Mouse (Mus musculus) lung, postnatal 0 days (tissue): ENCODE data around the gene Dcdc2a. TPM values are rescaled to one million over a fixed set of nuclear protein-coding genes. Genes with fewer than 3 reads are reported as not detected.

Experiments used
- ATAC-seq: fragments of 200-750 bp; cut with Nextera tagmentation; 2 replicates; pipeline ENCODE4 v1.8.0; 2017; ENCODE audit warnings: moderate library complexity
- DNase-seq: peaks from one replicate; pipeline ENCODE4 v3.0.0-alpha.2; 2016; ENCODE audit warnings: low spot score
- H3K27ac ChIP-seq: fragments of 300-500 bp; sonication (generic); 2 replicates; pipeline ENCODE4 v1.5.1; 2014; ENCODE audit warnings: antibody characterized with exemption, mild to moderate bottlenecking, low read length, mixed read lengths
- H3K27me3 ChIP-seq: fragments of 300-500 bp; sonication (generic); replicated peaks from 2 replicates; pipeline ENCODE4 v1.6.1; 2014; ENCODE audit warnings: low read length, mixed read lengths; ENCODE audit not compliant: insufficient read depth
- H3K36me3 ChIP-seq: fragments of 300-500 bp; sonication (generic); 2 replicates; pipeline ENCODE4 v1.6.1; 2014; ENCODE audit warnings: low read length, mixed read lengths; ENCODE audit not compliant: insufficient read depth
- H3K4me1 ChIP-seq: fragments of 300-500 bp; sonication (generic); 2 replicates; pipeline ENCODE4 v1.6.1; 2014; ENCODE audit warnings: antibody characterized with exemption, low read depth, low read length, mixed read lengths; ENCODE audit not compliant: insufficient read depth
- H3K4me2 ChIP-seq: fragments of 300-500 bp; sonication (generic); replicated peaks from 2 replicates; pipeline ENCODE4 v1.6.1; 2014; ENCODE audit warnings: low read depth, mild to moderate bottlenecking, low read length, moderate library complexity, mixed read lengths
- H3K4me3 ChIP-seq: fragments of 300-500 bp; sonication (generic); 2 replicates; pipeline ENCODE4 v1.5.1; 2014; ENCODE audit warnings: low read depth, low read length
- H3K9ac ChIP-seq: fragments of 300-500 bp; sonication (generic); replicated peaks from 2 replicates; pipeline ENCODE4 v1.6.1; 2014; ENCODE audit warnings: low read depth, mild to moderate bottlenecking
- H3K9me3 ChIP-seq: fragments of 300-500 bp; sonication (generic); 2 replicates; pipeline ENCODE4 v1.6.1; 2016; ENCODE audit warnings: low read length, mixed read lengths
- CTCF ChIP-seq: IDR thresholded peaks from 2 replicates; pipeline ENCODE4 v1.5.1; 2016; ENCODE audit warnings: antibody characterized with exemption, mild to moderate bottlenecking
- EP300 ChIP-seq: IDR thresholded peaks from 2 replicates; pipeline ENCODE4 v1.6.1; 2016; ENCODE audit warnings: antibody characterized with exemption, mild to moderate bottlenecking, control low read depth
- WGBS: fragments of 180-500 bp; shearing (Covaris S2); extraction: QIAGEN DNeasy Blood & Tissue Kit; methylation state at CpG from one replicate; pipeline ENCODE4 v1.1.7; 2014; 5-methylcytosine and 5-hydroxymethylcytosine counted together
- polyA plus RNA-seq: library from polyadenylated mRNA; unstranded; fragments of >200 nt; fragmentation: Nextera tagmentation; extraction: Ambion mirVana; gene quantifications from 2 replicates; pipeline ENCODE4 v1.2.1, GENCODE M21; 2015

Dcdc2a gene
- polyA plus RNA-seq, 1 experiment from 2014 or later = 2.1 TPM

DNA sequence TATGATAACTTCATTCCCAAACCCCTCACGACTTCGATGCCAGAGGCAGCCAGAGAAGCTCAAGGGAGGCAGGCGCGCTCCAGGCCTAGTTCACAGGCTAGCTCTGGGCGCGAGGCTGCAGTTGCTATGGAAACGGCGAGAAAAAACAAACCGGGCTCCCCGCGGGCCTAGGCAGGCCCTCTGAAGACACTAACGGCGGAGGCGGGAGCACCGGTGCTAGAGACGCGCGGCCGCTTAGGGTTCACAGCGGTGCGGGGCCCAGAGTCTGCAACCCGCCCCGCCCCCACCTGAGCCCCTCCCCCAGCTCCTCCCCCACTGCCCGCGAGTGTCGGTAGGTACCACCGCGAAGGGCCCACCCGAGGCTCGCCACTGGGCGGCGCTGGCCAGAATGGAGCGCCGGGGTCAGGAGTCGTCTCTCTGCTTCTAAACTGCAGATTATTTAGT, 671 bp upstream of the Dcdc2a start:
- H3K36me3 ChIP-seq = no peaks in the 10 kb centered on the region
- DNase-seq (peak; percentile 59), ATAC-seq (peak; percentile 76)
- H3K27me3 ChIP-seq = peaks cover 10% of the 10 kb centered on the region; the same call in 1 of the 2 replicates
- TF ChIP-seq CTCF (peak; percentile 49), EP300 (no peak)
- no peak overlapping the region for H3K27ac ChIP-seq
- peak overlapping the region; percentile 68 for H3K4me2 ChIP-seq
- under 1% methylated on average over 31 of the region's 35 CpGs for WGBS
- no peaks in the 10 kb centered on the region for H3K9me3 ChIP-seq
- no peak overlapping the region for H3K9ac ChIP-seq
- H3K4me1 ChIP-seq = no peaks in the 10 kb centered on the region
- peak overlapping the region; percentile 41 for H3K4me3 ChIP-seq

DNA sequence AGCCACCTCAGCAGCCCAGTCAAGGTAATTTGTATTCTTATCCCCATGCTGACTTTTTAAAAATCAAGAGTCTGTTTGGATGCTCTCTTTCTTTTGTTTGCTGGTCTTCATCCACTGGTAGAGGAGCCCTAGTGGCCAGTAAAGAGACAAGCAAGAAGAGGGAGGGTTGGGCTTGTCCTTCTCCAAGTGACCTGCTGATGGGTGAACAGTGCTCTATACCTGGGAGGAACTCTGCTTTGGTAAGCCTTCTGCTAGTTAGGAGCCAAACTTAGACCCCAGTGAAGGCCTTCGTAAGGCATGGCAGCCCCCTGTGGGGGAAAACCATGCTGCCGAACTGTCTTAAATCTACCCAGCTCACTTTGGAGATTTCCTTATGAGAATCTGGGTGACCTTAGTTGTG, 10.9 kb downstream of the Dcdc2a start:
- Histone ChIP-seq H3K4me2 (no peak overlapping the region), H3K9me3 (no peaks in the 10 kb centered on the region), H3K36me3 (no peaks in the 10 kb centered on the region), H3K27ac (no peak overlapping the region), H3K4me1 (no peaks in the 10 kb centered on the region), H3K27me3 (no peaks in the 10 kb centered on the region), H3K4me3 (no peak overlapping the region), H3K9ac (no peak overlapping the region)
- 93% methylated on average over 2 of the region's 2 CpGs for WGBS
- ATAC-seq (no peak), DNase-seq (no peak)
- no peak for TF ChIP-seq CTCF
- no peak for TF ChIP-seq EP300

DNA sequence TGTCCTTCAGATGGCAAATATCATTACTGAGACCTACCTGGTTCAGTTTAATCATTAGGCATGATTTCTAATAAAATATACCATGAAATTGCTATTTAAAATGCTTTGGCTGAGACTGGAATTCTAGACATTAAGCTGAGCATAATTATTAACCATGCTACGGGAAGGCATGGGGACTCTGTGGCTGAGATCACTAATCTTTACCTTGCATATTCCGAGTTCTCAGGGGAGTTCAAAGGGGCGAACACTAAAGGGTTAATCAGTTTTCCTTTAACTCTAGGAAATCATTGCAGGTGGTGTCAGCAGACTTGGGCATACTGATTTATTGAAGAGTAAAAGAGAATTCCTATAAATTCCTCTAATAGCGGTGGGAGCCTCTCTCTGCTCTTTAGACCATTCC, 11.4 kb downstream of the Dcdc2a start:
- no peak for ATAC-seq
- 70% methylated on average over 4 of the region's 4 CpGs for WGBS

DNA sequence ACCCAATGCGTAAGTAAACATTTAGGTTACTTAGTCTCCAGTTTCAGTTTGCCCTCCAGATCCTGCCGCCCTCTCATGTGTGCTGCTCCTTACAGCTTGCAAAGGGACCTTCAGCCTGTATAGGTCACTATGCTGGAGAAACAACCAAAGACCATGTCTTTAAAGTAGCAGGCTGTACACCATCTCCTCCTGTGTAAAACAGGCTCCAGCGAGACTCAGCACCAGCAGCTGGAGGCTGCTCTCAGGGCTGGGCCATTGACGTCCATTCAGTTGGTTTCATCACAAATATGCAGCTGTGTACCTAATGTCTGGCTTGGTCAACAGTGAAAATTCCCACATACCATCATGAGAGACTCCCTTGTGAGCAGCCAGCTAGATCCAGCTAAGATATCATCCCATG, 14.0 kb downstream of the Dcdc2a start:
- TF ChIP-seq CTCF = no peak
- TF ChIP-seq EP300 = no peak
- Histone ChIP-seq H3K4me3 (no peak overlapping the region), H3K27me3 (no peaks in the 10 kb centered on the region), H3K36me3 (no peaks in the 10 kb centered on the region), H3K27ac (no peak overlapping the region), H3K4me1 (no peaks in the 10 kb centered on the region), H3K4me2 (no peak overlapping the region), H3K9ac (no peak overlapping the region), H3K9me3 (no peaks in the 10 kb centered on the region)
- no peak for ATAC-seq
- DNase-seq = no peak
- 53% methylated on average over 4 of the region's 4 CpGs for WGBS

More for the DNA sequence above, 11.4 kb downstream of the Dcdc2a start:
- Histone ChIP-seq H3K4me1 (no peaks in the 10 kb centered on the region), H3K36me3 (no peaks in the 10 kb centered on the region), H3K27ac (no peak overlapping the region), H3K4me3 (no peak overlapping the region), H3K9me3 (no peaks in the 10 kb centered on the region), H3K27me3 (no peaks in the 10 kb centered on the region), H3K9ac (no peak overlapping the region), H3K4me2 (no peak overlapping the region)
- no peak for TF ChIP-seq EP300
- TF ChIP-seq CTCF = no peak
- no peak for DNase-seq

DNA sequence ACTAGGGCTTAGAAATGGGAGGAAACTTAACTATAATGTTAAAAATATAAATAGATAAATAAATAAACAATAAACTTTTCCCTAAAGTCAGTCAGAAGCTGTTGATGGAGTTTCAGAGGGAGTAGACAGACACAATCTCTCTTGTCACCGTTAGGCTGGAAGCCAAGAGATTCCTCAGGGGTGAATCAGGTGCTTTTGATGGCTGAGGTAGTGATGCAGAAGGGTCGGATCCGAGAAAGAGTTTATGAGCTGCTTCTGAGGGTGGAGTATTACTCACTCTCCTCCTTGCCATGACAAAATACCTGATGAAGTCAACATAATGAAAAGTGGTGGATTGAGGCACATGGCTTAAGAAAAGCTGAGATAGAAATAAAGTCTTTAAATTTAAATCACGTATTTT, 15.0 kb downstream of the Dcdc2a start:
- no peak overlapping the region for H3K27ac ChIP-seq
- no peaks in the 10 kb centered on the region for H3K9me3 ChIP-seq
- no peak overlapping the region for H3K9ac ChIP-seq
- no peak for TF ChIP-seq CTCF
- TF ChIP-seq EP300 = no peak
- H3K4me2 ChIP-seq = no peak overlapping the region
- 71% methylated on average over 4 of the region's 4 CpGs for WGBS
- no peaks in the 10 kb centered on the region for H3K27me3 ChIP-seq
- H3K36me3 ChIP-seq = no peaks in the 10 kb centered on the region
- H3K4me3 ChIP-seq = no peak overlapping the region
- ATAC-seq (no peak), DNase-seq (no peak)
- H3K4me1 ChIP-seq = no peaks in the 10 kb centered on the region

DNA sequence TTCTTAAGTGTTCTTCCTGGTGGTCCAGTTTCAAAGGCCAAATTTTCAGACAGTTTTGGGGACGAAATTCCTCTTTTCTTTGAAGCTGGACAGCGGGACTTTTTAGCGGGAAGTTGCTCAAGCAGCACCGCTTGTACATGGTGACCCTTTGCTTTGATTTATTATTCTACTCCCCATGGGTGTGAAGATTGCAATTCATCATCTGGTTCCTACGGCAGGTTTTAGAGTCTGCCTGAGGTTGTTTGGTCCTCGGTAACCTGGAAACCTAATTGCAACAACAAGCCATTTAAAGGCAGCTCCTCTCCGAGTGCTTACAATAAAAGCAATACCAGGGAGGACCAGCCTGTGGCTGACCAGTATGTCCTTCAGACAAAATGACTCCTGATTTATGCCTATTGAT, 21.5 kb downstream of the Dcdc2a start:
- H3K4me2 ChIP-seq = no peak overlapping the region
- H3K4me3 ChIP-seq = no peak overlapping the region
- ATAC-seq (no peak), DNase-seq (no peak)
- H3K27ac ChIP-seq = no peak overlapping the region
- no peaks in the 10 kb centered on the region for H3K27me3 ChIP-seq
- H3K9ac ChIP-seq = no peak overlapping the region
- no peaks in the 10 kb centered on the region for H3K9me3 ChIP-seq
- 19% methylated on average over 7 of the region's 7 CpGs for WGBS
- H3K4me1 ChIP-seq = no peaks in the 10 kb centered on the region
- TF ChIP-seq EP300 = no peak
- TF ChIP-seq CTCF = no peak
- H3K36me3 ChIP-seq = no peaks in the 10 kb centered on the region

DNA sequence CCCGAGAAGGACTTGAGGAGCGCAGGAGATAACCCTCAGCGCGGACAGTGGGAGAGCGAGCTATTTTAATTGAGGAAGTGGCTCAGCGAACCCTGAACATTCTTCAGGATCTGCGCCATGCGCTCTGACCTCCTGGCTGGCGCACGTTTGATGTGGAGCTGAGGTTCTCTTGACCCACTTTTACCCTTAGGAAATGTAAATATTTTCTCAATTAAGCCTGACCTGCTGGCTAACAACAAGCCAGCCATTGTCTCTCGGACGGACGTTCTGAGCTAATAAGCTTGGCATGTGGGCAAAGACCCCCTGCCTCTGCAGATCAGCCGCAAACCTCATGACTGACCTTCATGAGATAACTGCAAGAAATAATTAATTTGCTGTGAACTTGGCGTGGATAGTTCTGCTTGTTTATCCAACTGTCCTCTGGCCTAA, 27.4 kb downstream of the Dcdc2a start:
- TF ChIP-seq EP300 (no peak), CTCF (no peak)
- WGBS = 1% methylated on average over 15 of the region's 15 CpGs
- ATAC-seq (no peak), DNase-seq (no peak)
- H3K4me2 ChIP-seq = peak overlapping the region; percentile 15
- H3K9ac ChIP-seq = no peak overlapping the region
- H3K4me3 ChIP-seq = no peak overlapping the region
- H3K36me3 ChIP-seq = no peaks in the 10 kb centered on the region
- H3K4me1 ChIP-seq = no peaks in the 10 kb centered on the region
- H3K9me3 ChIP-seq = no peaks in the 10 kb centered on the region
- no peak overlapping the region for H3K27ac ChIP-seq
- H3K27me3 ChIP-seq = no peaks in the 10 kb centered on the region
